11 mouse cellular contexts compared by ENCODE assay signal in the genomic region with DNA sequence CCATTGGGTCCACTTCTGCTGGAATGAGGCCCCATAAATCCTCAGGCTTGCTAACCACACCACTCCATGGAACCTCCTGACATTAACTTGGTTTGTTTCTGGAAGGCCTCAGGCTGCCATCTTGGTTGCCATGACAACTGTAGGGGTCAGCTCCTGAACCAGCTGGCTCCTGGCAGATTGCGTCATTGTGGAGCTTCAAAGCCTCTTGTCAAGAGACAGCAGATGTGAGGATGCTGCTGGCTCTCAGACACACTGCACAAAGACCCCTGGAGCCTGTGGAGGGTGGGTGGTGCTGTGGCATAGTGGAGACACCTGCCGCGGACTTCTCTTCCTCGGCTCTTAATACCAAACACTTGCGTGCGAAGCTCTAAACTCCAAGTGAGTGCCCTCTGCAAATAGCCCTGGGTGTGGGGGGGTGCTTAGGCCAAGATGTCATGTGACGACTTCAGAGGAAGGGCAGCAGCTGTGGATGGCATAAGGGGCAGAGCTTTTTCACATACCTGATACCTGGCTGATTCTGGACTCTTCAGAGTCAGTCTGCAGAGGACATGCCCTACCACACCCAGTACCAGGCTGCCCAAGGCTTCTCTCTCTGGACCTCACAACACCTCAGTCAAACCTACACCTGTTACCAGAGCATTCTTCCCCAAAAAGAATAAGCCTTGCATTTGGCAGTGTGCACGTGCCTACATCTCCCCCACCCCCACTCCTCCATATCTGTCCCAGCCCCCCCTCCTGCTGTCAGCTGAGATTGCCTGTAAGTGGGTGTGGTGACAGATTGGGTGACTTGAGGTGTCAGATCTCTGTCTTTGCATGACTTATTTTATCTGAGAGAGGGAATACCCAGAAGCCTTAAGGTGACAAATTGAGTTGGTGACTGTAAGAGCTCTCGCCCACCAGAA. TPM values are rescaled to one million over a fixed set of nuclear protein-coding genes. Genes with fewer than 3 reads are reported as not detected.
DNase-seq lines count a peak whose midpoint lies in the region; ATAC-seq lines count a peak whose summit lies in the region.
"Had no signal": no experiment of that assay in that cellular context is flagged by ENCODE, and none has a peak within 500 bp of the region (broad histone marks: within the 10 kb centered on the region; RNA-seq: fewer than 3 reads in every experiment).

No protein-coding gene starts in this region.

- peaks cover 17% of the 10 kb centered on the region; the same call in 1 of the 2 replicates for H3K4me1 ChIP-seq in embryonic facial prominence, embryonic 10.5 days
- peaks cover 14% of the 10 kb centered on the region for H3K4me1 ChIP-seq in hindbrain, embryonic 12.5 days
- H3K4me1 ChIP-seq in neural tube, embryonic 13.5 days (replicated peaks): peaks cover 13% of the 10 kb centered on the region

- H3K4me3 ChIP-seq in embryonic facial prominence, embryonic 10.5 days: no peak overlapping the region
- H3K4me3 ChIP-seq in hindbrain, embryonic 12.5 days: no peak overlapping the region
- H3K4me3 ChIP-seq in neural tube, embryonic 13.5 days: no peak overlapping the region

- H3K27me3 ChIP-seq in embryonic facial prominence, embryonic 10.5 days (replicated peaks; ENCODE audit: low read depth, poor library complexity, severe bottlenecking): no peaks in the 10 kb centered on the region
- H3K27me3 ChIP-seq in hindbrain, embryonic 12.5 days: no peaks in the 10 kb centered on the region
- no peaks in the 10 kb centered on the region for H3K27me3 ChIP-seq in neural tube, embryonic 13.5 days

- H3K9me3 ChIP-seq in embryonic facial prominence, embryonic 10.5 days: no peaks in the 10 kb centered on the region
- no peaks in the 10 kb centered on the region for H3K9me3 ChIP-seq in hindbrain, embryonic 12.5 days (replicated peaks)
- no peaks in the 10 kb centered on the region for H3K9me3 ChIP-seq in neural tube, embryonic 13.5 days
- H3K9me3 ChIP-seq: G1E had no signal

- 0 out of 2 replicates have a peak overlapping the region, but pooled peaks have one; percentile 10 for H3K27ac ChIP-seq in embryonic facial prominence, embryonic 10.5 days (replicated peaks)
- H3K27ac ChIP-seq in hindbrain, embryonic 12.5 days: peak overlapping the region; percentile 73
- peak overlapping the region; percentile 62 for H3K27ac ChIP-seq in neural tube, embryonic 13.5 days (replicated peaks)

- peaks cover 100% of the 10 kb centered on the region for H3K36me3 ChIP-seq in embryonic facial prominence, embryonic 10.5 days (replicated peaks)
- peaks cover 79% of the 10 kb centered on the region for H3K36me3 ChIP-seq in hindbrain, embryonic 12.5 days
- H3K36me3 ChIP-seq in neural tube, embryonic 13.5 days: peaks cover 96% of the 10 kb centered on the region

- intact Hi-C loops in left cerebral cortex, postnatal 4 days (cut with DNase I): no loop called here

- WGBS in embryonic facial prominence, embryonic 10.5 days: 84% methylated on average over 9 of the region's 9 CpGs
- WGBS in hindbrain, embryonic 12.5 days: 59% methylated on average over 9 of the region's 9 CpGs
- 35% methylated on average over 9 of the region's 9 CpGs for WGBS in neural tube, embryonic 13.5 days

- no peak overlapping the region for H3K9ac ChIP-seq in hindbrain, embryonic 12.5 days
- no peak overlapping the region for H3K9ac ChIP-seq in neural tube, embryonic 13.5 days

- peak; percentile 71 for ATAC-seq in hindbrain, embryonic 12.5 days (ENCODE audit: low FRiP score)
- ATAC-seq in neural tube, embryonic 13.5 days (ENCODE audit: low read depth): peak; percentile 52; the same call in 1 of the 2 replicates

- peak; percentile 59 for DNase-seq in left cerebral cortex, postnatal 4 days
- no peak for DNase-seq in left cerebral cortex, adult 11 months (ENCODE audit: low spot score)
- DNase-seq in embryonic facial prominence, embryonic 10.5 days (ENCODE audit: low spot score): peak; percentile 50
- DNase-seq in c-Kit-positive CD71-positive TER-119-positive erythroid progenitor cells, embryonic 14.5 days (ENCODE audit: low spot score): no peak
- no peak for DNase-seq in testis, postnatal 14 days (ENCODE audit: low spot score)
- DNase-seq: kidney, adult 2 months; lung, postnatal 14 days; thymus, adult 2 months had no signal

- H3K4me2 ChIP-seq in hindbrain, embryonic 12.5 days (replicated peaks): no peak overlapping the region
- H3K4me2 ChIP-seq in neural tube, embryonic 13.5 days: no peak overlapping the region

RNA-seq across cellular contexts. Expression of gene Atp6v0e, which starts 18.3 kb away (rescaled TPM):
- total RNA-seq in left cerebral cortex, postnatal 4 days (2021): 10 to 100 TPM; 29.4 to 31.3 TPM
- polyA plus RNA-seq in embryonic facial prominence, embryonic 10.5 days (2016; fragmentation: Nextera tagmentation; extraction: Ambion mirVana): 118 and 120 TPM in 2 replicates
- polyA plus RNA-seq in hindbrain, embryonic 12.5 days (2016; fragmentation: Nextera tagmentation; extraction: Ambion mirVana): 108 and 111 TPM in 2 replicates
- polyA plus RNA-seq in neural tube, embryonic 13.5 days (2015; fragmentation: Nextera tagmentation; extraction: Ambion mirVana): 126 and 130 TPM in 2 replicates

Comparison
In these comparisons a context has a peak if more than half of its experiments do, and no peak if none do; other contexts are left out.
1. DNase-seq: peak in left cerebral cortex, postnatal 4 days (single experiment) and embryonic facial prominence, embryonic 10.5 days (single experiment); none in left cerebral cortex, adult 11 months (single experiment), c-Kit-positive CD71-positive TER-119-positive erythroid progenitor cells, embryonic 14.5 days (single experiment) and testis, postnatal 14 days (single experiment).
2. H3K27ac ChIP-seq: peak in every context shown above with its lines; median percentile 73 in hindbrain, embryonic 12.5 days; 62 in neural tube, embryonic 13.5 days; 10 in embryonic facial prominence, embryonic 10.5 days.